Mouse (Mus musculus): ENCODE results near the gene Cdh3. TPM values are rescaled to one million over a fixed set of nuclear protein-coding genes. Genes with fewer than 3 reads are reported as not detected.

The Cdh3 gene
- polyA plus RNA-seq (2014; fragmentation: Nextera tagmentation; extraction: Ambion mirVana): 17.8 and 22.5 TPM in 2 replicates

DNA sequence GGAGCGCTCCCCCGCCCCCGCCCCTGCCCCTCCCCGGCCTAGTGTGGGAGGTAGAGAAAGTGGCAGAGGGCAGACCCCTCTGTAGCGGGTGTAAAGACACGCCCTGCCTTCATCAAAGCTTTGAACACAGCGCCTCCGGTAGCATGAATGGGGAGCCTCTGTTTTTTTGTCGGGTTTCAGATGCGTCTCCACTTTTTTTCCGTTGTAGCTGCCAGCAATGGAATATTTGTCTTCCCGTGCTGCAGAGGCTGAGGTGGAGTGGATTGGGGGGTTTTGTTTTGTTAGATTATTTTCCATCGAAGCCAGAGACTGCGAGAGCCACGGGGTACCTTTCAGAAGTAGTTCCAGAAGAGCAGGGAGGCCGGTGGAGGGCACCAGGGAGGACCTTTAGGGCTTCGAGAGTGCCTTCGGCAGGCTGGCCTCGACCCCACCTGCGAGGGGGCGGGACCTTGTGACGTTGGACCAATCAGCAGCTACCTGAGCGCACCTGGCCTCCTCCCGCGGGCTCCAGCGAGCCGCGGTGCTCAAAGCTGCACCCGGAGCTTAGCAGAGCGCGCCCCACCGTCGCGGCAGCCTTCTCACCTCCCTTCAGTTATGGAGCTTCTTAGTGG, at the start of gene Cdh3:
Gene Cdh3, plus strand, starts transcription at position 527 of the 611 bp plus-strand sequence.
- Histone ChIP-seq H3K4me1 (ENCODE audit: control insufficient read depth, insufficient read depth, low read length) (peaks cover 18% of the 10 kb centered on the region), H3K9ac (ENCODE audit: low read depth, low read length) (peak within 1 kb of the TSS; percentile 81), H3K4me3 (ENCODE audit: low read depth, low read length) (peak within 1 kb of the TSS; percentile 66), H3K4me2 (peak within 1 kb of the TSS; percentile 88), H3K27ac (ENCODE audit: low read depth, low read length) (peak within 1 kb of the TSS; percentile 85), H3K9me3 (replicated peaks; ENCODE audit: control insufficient read depth, low read length) (no peaks in the 10 kb centered on the region), H3K27me3 (ENCODE audit: control insufficient read depth, insufficient read depth, low read length) (0 out of 2 replicates have a peak, but pooled peaks cover 3% of the 10 kb centered on the region), H3K36me3 (ENCODE audit: control insufficient read depth, insufficient read depth, low read length) (no peaks in the 10 kb centered on the region)
- under 1% methylated on average over 34 of the region's 34 CpGs for WGBS (ENCODE audit: insufficient replicate concordance)
- ATAC-seq (replicated peaks; ENCODE audit: insufficient number of reproducible peaks, low FRiP score, low TSS enrichment): peak; percentile 63

DNA sequence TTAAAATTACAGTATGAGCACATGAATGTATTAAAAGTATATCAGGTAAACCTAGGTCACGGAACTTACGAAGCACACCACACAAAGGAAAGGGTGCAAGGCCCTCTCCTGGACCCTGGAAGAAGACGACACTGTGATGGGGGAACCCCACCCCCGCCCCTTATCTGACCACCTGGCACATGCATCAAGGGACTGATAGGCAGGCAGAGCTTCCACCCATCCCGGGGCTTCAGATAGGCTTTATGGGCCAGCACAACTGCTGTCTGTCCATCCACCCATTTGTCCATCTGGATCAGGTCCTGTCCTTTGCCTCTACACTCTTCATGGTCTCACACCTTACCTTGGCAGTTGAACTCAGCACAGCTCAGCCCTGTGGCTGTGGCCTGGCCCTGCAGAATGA, 48.6 kb upstream of the Cdh3 start:
- Histone ChIP-seq H3K4me1 (ENCODE audit: control insufficient read depth, insufficient read depth, low read length) (peaks cover 8% of the 10 kb centered on the region), H3K4me2 (no peak overlapping the region), H3K9ac (ENCODE audit: low read depth, low read length) (no peak overlapping the region), H3K27ac (ENCODE audit: low read depth, low read length) (no peak overlapping the region), H3K27me3 (ENCODE audit: control insufficient read depth, insufficient read depth, low read length) (no peaks in the 10 kb centered on the region), H3K4me3 (ENCODE audit: low read depth, low read length) (no peak overlapping the region), H3K36me3 (ENCODE audit: control insufficient read depth, insufficient read depth, low read length) (no peaks in the 10 kb centered on the region), H3K9me3 (replicated peaks; ENCODE audit: control insufficient read depth, low read length) (no peaks in the 10 kb centered on the region)
- 47% methylated on average over 5 of the region's 5 CpGs for WGBS (ENCODE audit: insufficient replicate concordance)
- no peak for ATAC-seq (replicated peaks; ENCODE audit: insufficient number of reproducible peaks, low FRiP score, low TSS enrichment)

DNA sequence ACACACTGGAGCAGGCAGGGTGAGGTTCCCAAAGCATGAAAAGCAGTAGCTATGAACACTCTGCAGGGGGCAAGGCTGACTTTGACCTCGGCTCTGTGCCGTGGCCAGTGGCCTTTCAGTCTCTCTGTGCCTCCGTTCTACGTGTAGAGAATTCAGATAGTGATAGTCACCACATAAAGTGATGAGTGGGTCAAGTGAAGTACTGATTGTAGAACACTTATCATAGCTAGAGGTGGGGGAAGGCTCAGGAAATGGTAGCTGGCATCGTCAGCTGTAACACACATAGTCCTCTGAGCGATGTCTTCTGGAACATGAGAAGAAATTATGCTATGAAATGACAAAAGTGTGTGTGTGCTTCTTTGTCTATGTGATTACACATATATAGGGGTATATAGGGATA, 46.9 kb upstream of the Cdh3 start:
- ATAC-seq (replicated peaks; ENCODE audit: insufficient number of reproducible peaks, low FRiP score, low TSS enrichment): no peak
- 47% methylated on average over 6 of the region's 6 CpGs for WGBS (ENCODE audit: insufficient replicate concordance)
- no peaks in the 10 kb centered on the region for H3K9me3 ChIP-seq (replicated peaks; ENCODE audit: control insufficient read depth, low read length)

DNA sequence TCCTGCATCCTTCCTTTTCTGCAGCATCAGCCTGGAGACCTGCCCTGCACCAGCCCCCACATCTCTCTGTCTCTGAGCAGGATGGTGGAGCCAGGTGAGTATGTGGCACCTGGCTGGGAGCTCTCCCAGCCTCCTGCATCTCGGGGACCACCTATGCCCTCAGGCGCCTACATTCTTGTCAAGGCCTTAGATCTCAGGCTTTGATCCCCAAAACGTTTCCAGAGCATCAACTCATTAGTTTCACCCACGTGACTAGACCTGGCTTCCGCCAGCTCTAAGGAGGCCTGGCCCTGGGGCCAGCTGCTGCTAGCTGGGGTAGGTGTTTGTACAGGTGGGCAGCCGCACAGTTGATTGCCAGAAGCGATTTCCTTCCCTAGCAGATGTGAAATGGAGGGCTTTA, 41.2 kb upstream of the Cdh3 start:
- no peak overlapping the region for H3K27ac ChIP-seq (ENCODE audit: low read depth, low read length)
- H3K4me1 ChIP-seq (ENCODE audit: control insufficient read depth, insufficient read depth, low read length): no peaks in the 10 kb centered on the region
- 48% methylated on average over 7 of the region's 7 CpGs for WGBS (ENCODE audit: insufficient replicate concordance)
- H3K4me2 ChIP-seq: no peak overlapping the region
- ATAC-seq (replicated peaks; ENCODE audit: insufficient number of reproducible peaks, low FRiP score, low TSS enrichment): no peak
- no peaks in the 10 kb centered on the region for H3K9me3 ChIP-seq (replicated peaks; ENCODE audit: control insufficient read depth, low read length)
- no peak overlapping the region for H3K9ac ChIP-seq (ENCODE audit: low read depth, low read length)
- no peaks in the 10 kb centered on the region for H3K27me3 ChIP-seq (ENCODE audit: control insufficient read depth, insufficient read depth, low read length)
- H3K36me3 ChIP-seq (ENCODE audit: control insufficient read depth, insufficient read depth, low read length): no peaks in the 10 kb centered on the region
- H3K4me3 ChIP-seq (ENCODE audit: low read depth, low read length): no peak overlapping the region

More for the DNA sequence above, 46.9 kb upstream of the Cdh3 start:
- peaks cover 8% of the 10 kb centered on the region for H3K4me1 ChIP-seq (ENCODE audit: control insufficient read depth, insufficient read depth, low read length)
- H3K27ac ChIP-seq (ENCODE audit: low read depth, low read length): no peak overlapping the region
- H3K4me3 ChIP-seq (ENCODE audit: low read depth, low read length): no peak overlapping the region
- H3K9ac ChIP-seq (ENCODE audit: low read depth, low read length): no peak overlapping the region
- H3K27me3 ChIP-seq (ENCODE audit: control insufficient read depth, insufficient read depth, low read length): no peaks in the 10 kb centered on the region
- H3K4me2 ChIP-seq: no peak overlapping the region
- no peaks in the 10 kb centered on the region for H3K36me3 ChIP-seq (ENCODE audit: control insufficient read depth, insufficient read depth, low read length)

DNA sequence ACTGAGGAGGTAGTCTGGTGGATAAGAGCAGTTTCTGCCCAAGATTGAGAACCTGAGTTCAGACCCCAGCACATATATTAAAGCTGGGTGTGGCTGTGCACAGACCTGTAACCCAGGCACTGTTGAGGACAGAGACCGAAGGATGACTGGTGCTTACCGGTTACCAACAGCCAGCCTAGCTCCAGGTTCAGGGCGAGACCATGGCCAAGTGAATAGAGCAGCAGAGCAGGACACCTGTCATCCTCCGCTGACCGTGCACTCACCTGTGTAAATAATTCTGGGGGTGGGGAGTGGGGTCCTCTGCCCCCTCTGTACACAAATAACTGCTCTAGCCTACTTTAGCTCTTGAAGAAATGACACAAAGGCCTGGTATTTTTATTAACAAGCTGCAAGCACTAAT, 36.7 kb upstream of the Cdh3 start:
- Histone ChIP-seq H3K9me3 (replicated peaks; ENCODE audit: control insufficient read depth, low read length) (no peaks in the 10 kb centered on the region), H3K27ac (ENCODE audit: low read depth, low read length) (no peak overlapping the region), H3K4me3 (ENCODE audit: low read depth, low read length) (no peak overlapping the region), H3K9ac (ENCODE audit: low read depth, low read length) (no peak overlapping the region), H3K4me1 (ENCODE audit: control insufficient read depth, insufficient read depth, low read length) (no peaks in the 10 kb centered on the region), H3K36me3 (ENCODE audit: control insufficient read depth, insufficient read depth, low read length) (no peaks in the 10 kb centered on the region), H3K4me2 (no peak overlapping the region), H3K27me3 (ENCODE audit: control insufficient read depth, insufficient read depth, low read length) (no peaks in the 10 kb centered on the region)
- WGBS (ENCODE audit: insufficient replicate concordance): 78% methylated on average over 5 of the region's 5 CpGs
- no peak for ATAC-seq (replicated peaks; ENCODE audit: insufficient number of reproducible peaks, low FRiP score, low TSS enrichment)

DNA sequence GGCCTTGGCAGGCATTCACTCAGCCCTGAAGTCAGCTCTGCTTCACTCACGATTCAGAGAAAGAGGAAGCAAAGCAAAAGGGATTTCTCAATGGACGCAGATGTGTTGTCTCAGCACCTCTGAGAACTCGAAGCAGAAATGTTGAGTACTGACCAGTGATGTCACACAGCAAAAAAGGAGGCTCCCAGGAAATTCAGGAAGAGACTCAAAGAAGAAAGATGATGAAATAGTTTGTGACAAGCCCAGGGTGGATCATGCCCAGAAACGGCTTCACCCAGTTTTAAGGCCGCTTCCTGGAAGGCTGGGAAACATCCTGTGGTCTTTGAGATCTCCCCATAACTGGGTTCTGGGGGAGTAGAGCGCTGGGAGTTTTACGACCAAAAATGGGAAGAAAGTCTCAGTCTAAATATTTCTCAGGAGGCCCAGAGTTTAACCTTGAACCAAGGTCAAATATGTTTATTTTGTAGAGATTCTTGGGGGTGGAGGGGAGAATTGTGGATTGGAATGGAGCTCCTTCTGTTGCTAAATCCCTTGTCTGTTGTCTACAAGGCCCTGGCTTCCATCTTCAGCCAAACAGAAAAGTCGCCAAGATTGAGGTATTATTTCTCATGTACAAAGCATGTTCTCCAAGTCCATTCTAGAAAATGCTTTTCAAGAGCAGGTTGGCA, 10.5 kb upstream of the Cdh3 start, which contains the start of gene 6030452D12Rik:
Gene 6030452D12Rik, plus strand, starts transcription at position 505 of the 668 bp plus-strand sequence.
- H3K27me3 ChIP-seq (ENCODE audit: control insufficient read depth, insufficient read depth, low read length): no peaks in the 10 kb centered on the region
- WGBS (ENCODE audit: insufficient replicate concordance): 74% methylated on average over 8 of the region's 8 CpGs
- H3K4me1 ChIP-seq (ENCODE audit: control insufficient read depth, insufficient read depth, low read length): no peaks in the 10 kb centered on the region
- 0 out of 2 replicates have a peak, but pooled peaks cover 2% of the 10 kb centered on the region for H3K9me3 ChIP-seq (replicated peaks; ENCODE audit: control insufficient read depth, low read length)
- no peak within 1 kb of the TSS for H3K9ac ChIP-seq (ENCODE audit: low read depth, low read length)
- ATAC-seq (replicated peaks; ENCODE audit: insufficient number of reproducible peaks, low FRiP score, low TSS enrichment): no peak
- H3K27ac ChIP-seq (ENCODE audit: low read depth, low read length): no peak within 1 kb of the TSS
- no peaks in the 10 kb centered on the region for H3K36me3 ChIP-seq (ENCODE audit: control insufficient read depth, insufficient read depth, low read length)
- H3K4me2 ChIP-seq: no peak within 1 kb of the TSS
- H3K4me3 ChIP-seq (ENCODE audit: low read depth, low read length): no peak within 1 kb of the TSS

DNA sequence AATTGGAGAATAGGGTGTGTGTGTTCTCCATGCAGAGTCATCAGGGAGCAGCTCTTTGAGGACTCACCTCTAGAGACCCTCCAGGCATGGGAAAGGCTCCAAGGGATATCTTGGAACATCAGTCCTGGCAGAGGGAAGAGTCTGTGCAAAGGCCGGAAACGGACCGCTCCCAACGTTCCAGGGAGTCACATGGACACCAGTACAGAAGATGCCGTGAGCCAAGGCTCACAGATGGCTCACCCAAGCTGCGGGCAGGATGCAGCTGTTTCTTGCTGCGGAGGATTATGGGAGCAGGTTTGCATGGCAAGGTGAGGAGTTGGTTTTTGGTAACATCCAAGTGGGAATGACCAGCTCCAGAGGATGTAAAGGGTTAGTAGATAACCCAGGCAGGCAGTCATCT, 6.5 kb upstream of the Cdh3 start:
- Histone ChIP-seq H3K9ac (ENCODE audit: low read depth, low read length) (no peak overlapping the region), H3K4me3 (ENCODE audit: low read depth, low read length) (no peak overlapping the region), H3K27ac (ENCODE audit: low read depth, low read length) (no peak overlapping the region), H3K9me3 (replicated peaks; ENCODE audit: control insufficient read depth, low read length) (0 out of 2 replicates have a peak, but pooled peaks cover 2% of the 10 kb centered on the region), H3K27me3 (ENCODE audit: control insufficient read depth, insufficient read depth, low read length) (0 out of 2 replicates have a peak, but pooled peaks cover 3% of the 10 kb centered on the region), H3K4me2 (no peak overlapping the region), H3K4me1 (ENCODE audit: control insufficient read depth, insufficient read depth, low read length) (peaks cover 7% of the 10 kb centered on the region), H3K36me3 (ENCODE audit: control insufficient read depth, insufficient read depth, low read length) (no peaks in the 10 kb centered on the region)
- WGBS (ENCODE audit: insufficient replicate concordance): 84% methylated on average over 7 of the region's 7 CpGs
- ATAC-seq (replicated peaks; ENCODE audit: insufficient number of reproducible peaks, low FRiP score, low TSS enrichment): no peak

DNA sequence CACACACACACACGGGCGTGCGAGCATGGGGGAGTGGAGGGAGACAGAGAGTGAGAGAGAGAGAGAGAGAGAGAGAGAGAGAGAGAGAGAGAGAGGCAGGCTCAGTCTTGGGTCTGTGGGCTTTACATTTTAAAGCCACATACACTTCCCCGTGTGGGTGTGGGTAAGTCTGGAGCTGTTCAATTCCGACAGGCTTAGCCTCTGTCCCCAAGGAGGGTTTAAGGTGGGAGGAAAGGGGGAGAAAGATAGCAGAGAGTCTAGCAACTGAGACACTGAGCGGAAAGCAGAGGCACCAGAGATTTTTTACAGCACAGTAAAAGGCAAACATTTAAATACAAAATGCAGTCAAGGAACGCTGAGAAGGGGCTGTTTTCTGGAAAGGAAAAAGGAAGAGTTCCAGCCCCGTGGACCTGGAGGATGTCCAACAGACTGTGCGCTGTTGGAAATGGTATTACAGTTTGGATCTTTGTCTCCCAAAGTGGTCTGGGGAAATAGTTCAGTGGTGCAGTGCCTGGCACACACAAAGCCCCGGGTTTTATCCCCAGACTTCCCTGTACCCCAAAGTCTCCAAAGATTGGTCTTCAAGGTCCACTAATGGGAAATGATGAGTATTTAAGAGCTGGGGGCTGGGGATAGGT, 5.2 kb upstream of the Cdh3 start:
- Histone ChIP-seq H3K4me3 (ENCODE audit: low read depth, low read length) (no peak overlapping the region), H3K27ac (ENCODE audit: low read depth, low read length) (no peak overlapping the region), H3K9me3 (replicated peaks; ENCODE audit: control insufficient read depth, low read length) (no peaks in the 10 kb centered on the region), H3K4me1 (ENCODE audit: control insufficient read depth, insufficient read depth, low read length) (peaks cover 7% of the 10 kb centered on the region), H3K9ac (ENCODE audit: low read depth, low read length) (no peak overlapping the region), H3K36me3 (ENCODE audit: control insufficient read depth, insufficient read depth, low read length) (no peaks in the 10 kb centered on the region), H3K27me3 (ENCODE audit: control insufficient read depth, insufficient read depth, low read length) (0 out of 2 replicates have a peak, but pooled peaks cover 3% of the 10 kb centered on the region), H3K4me2 (no peak overlapping the region)
- ATAC-seq (replicated peaks; ENCODE audit: insufficient number of reproducible peaks, low FRiP score, low TSS enrichment): no peak
- 59% methylated on average over 10 of the region's 10 CpGs for WGBS (ENCODE audit: insufficient replicate concordance)
